Mouse (Mus musculus): ENCODE results near the gene Hspb6. TPM values are rescaled to one million over a fixed set of nuclear protein-coding genes. Genes with fewer than 3 reads are reported as not detected.

Gene Hspb6
- polyA plus RNA-seq, 1 experiment from 2014 or later, result 5.7 TPM

DNA sequence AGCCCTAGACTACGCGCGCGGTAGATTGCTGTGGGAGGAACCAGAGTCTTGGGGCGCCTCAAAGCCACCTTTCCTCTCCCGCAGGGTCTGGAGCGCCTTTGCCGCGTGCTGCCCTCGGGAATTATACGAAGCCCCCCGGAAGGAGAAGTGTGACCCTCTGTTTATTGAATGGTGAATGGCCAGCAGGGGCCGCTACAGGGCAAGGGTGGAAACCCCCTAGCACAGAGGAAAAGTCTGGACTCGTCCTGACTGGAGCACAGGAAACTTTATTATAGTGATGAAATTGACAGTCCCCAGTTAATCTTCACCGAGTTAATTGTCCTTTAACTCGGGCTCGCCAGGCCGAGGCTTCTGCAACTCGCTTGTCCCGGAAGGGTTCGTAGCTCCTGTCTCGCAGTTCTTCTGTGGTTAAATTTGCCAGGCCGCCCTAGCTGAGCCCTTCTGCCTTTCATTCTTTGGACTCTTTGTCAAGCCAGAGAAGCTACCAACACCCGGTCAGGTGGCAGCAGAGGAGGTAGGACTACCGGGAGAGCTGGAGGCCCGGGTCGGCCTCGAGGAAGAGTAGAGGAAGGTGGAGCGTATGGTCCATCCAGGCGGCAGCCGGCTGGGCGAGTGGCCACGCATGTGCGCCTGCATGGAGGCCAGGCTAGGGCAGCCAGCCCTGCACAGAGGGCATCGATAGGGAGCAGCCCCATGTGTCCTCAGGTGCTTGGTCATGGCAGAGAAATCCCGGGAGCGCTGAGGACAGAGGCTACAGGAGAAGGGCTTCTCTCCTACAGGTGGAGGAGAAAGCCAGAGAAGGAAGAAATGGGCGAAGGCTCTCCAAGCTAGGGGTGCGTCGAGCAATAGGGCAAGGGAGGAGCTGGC, 37.7 kb downstream of the Hspb6 start:
- Histone ChIP-seq H3K4me2 (replicated peaks) (peak overlapping the region; percentile 86), H3K4me1 (peaks cover 26% of the 10 kb centered on the region), H3K4me3 (peak overlapping the region; percentile 99), H3K36me3 (peaks cover 20% of the 10 kb centered on the region), H3K9ac (peak overlapping the region; percentile 59), H3K27me3 (no peaks in the 10 kb centered on the region), H3K27ac (peak overlapping the region; percentile 93), H3K9me3 (replicated peaks) (no peaks in the 10 kb centered on the region)
- peak; percentile 67 for ATAC-seq (ENCODE audit: low FRiP score)
- 28% methylated on average over 40 of the region's 40 CpGs for WGBS

DNA sequence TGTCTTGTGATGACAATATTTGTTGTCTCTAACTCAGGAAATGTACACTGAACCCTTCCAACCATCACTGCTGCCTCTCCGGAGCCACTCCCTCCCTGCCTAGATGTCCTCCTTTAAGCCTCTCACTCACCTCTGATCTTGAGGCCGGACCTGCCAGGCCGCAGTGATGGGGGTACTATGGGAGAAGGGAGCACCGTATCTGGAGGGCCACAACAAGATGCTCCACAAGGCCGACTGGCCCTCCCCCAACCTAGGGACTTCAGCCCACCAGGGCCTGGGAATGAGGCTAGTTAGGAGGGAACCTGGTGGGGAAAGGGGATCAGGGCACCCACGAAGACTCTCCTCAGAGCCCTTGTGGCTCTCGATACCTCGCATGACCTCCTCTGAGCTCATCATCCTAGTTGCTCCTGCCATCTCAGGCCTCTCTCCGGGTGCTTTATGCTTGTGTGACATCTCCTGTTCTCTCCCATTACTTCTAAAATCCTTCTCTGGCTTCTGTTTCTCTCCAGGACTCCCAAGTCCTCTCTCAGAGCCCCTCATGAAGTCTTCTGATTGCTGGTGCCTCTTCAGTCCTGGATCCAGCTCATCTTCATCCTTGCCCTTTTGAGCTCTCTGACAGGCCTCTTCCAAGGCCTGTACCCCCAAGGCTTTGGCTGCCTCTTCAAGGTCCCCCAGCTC, 39.1 kb downstream of the Hspb6 start:
- WGBS, result 82% methylated on average over 9 of the region's 9 CpGs
- ATAC-seq (ENCODE audit: low FRiP score), result no peak
- Histone ChIP-seq H3K4me1 (peaks cover 26% of the 10 kb centered on the region), H3K9ac (0 out of 2 replicates have a peak overlapping the region, but pooled peaks have one; percentile 1), H3K27me3 (no peaks in the 10 kb centered on the region; the same call in 1 of the 2 replicates), H3K4me2 (replicated peaks) (no peak overlapping the region), H3K4me3 (no peak overlapping the region), H3K27ac (no peak overlapping the region), H3K36me3 (peaks cover 7% of the 10 kb centered on the region), H3K9me3 (replicated peaks) (no peaks in the 10 kb centered on the region)

- H3K9me3 ChIP-seq (replicated peaks), result no peaks in the 10 kb centered on the region
- no peak overlapping the region for H3K27ac ChIP-seq
- H3K4me3 ChIP-seq, result no peak overlapping the region
- peaks cover 3% of the 10 kb centered on the region for H3K36me3 ChIP-seq
- H3K4me2 ChIP-seq (replicated peaks), result no peak overlapping the region
- H3K4me1 ChIP-seq, result peaks cover 22% of the 10 kb centered on the region
- no peak overlapping the region for H3K9ac ChIP-seq
- no peaks in the 10 kb centered on the region; the same call in 1 of the 2 replicates for H3K27me3 ChIP-seq
- 47% methylated on average over 4 of the region's 4 CpGs for WGBS
- no peak for ATAC-seq (ENCODE audit: low FRiP score)
These were observed 39.6 kb downstream of the Hspb6 start for GRCm38 (mm10) chr7:30591605-30591951.

DNA sequence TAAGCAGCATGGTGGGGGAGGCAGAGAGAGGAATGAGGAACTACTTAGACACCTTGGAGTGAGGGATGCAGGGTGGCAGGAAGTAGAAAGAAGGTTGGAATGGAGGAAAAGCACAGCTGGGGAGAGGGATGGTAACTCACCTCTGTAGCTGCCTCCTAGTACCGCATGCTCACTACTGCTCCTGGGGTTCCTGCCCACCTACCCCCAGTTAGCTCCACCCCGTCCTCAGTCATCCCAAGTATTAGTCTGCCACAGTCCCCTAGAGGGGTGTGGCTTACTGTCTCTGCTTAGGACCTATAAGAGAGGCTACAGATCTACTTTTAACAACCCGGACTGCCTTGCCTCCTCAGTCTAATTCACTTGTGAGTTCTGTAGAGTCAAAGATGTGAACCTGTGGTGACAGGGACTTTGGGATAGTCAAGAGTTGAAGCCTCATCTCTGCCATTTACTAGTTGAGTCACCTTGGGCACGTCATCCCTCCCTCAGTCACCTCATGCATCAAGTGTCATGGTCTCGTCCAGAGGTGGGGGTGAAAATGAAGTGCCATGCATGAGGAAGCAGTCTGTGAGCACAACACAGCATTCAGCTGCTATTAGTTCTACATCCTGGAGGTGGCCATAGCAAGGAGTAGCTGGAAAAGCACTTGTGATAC, 40.9 kb downstream of the Hspb6 start:
- ATAC-seq (ENCODE audit: low FRiP score), result no peak
- Histone ChIP-seq H3K9ac (no peak overlapping the region), H3K27ac (no peak overlapping the region), H3K36me3 (no peaks in the 10 kb centered on the region), H3K27me3 (no peaks in the 10 kb centered on the region; the same call in 1 of the 2 replicates), H3K4me1 (peaks cover 9% of the 10 kb centered on the region), H3K4me2 (replicated peaks) (no peak overlapping the region), H3K4me3 (no peak overlapping the region), H3K9me3 (replicated peaks) (no peaks in the 10 kb centered on the region)
- WGBS, result 49% methylated on average over 5 of the region's 5 CpGs

DNA sequence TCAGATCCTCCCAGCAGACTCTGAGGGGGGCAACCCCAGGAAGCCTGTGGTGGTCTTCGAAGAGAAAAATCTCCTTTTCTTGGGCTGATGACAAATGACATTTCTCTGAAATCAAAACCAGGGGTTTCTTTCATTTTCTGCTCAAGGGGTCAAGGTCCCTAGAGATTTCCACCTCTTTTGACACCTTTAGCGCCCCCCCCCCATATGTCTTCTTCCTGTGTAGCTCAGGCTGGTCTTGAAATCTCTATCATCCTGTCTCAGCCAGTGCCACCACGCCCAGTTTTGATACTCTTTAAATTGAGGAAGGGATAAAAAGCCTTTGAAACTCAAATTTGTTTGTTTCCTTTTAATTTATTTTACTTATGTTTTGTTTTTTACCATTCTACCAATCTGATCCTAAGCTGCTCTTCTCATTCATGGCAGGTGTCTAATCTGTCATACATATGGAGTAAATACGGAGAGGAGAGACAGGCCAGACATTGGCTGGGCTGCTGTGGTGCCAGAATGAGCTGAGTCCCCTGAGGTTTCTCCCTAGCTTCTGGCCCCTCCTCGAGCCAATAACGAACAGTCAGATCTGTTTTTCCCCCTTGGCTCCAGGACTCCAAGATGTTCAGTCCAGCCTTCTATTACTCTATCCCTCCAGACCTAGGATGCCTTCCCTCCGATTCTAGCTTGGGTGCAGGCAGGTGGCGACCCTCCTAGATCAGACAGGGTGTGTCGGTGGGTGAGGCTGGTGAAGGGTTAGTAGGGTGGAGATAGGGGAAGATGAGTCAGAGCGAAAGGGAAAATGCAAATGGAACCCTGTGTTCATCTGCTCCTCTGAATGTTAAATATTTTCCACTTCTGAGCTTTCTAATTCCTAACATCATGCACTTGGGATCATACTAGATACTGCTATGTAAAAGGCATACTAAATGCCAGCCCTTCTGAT, 41.9 kb downstream of the Hspb6 start:
- Histone ChIP-seq H3K27me3 (no peaks in the 10 kb centered on the region; the same call in 1 of the 2 replicates), H3K4me1 (peaks cover 9% of the 10 kb centered on the region), H3K36me3 (no peaks in the 10 kb centered on the region), H3K27ac (no peak overlapping the region), H3K4me2 (replicated peaks) (no peak overlapping the region), H3K9ac (0 out of 2 replicates have a peak overlapping the region, but pooled peaks have one; percentile 13), H3K9me3 (replicated peaks) (no peaks in the 10 kb centered on the region), H3K4me3 (no peak overlapping the region)
- 74% methylated on average over 10 of the region's 10 CpGs for WGBS
- ATAC-seq (ENCODE audit: low FRiP score), result no peak

GRCm38 (mm10) chr7:30594510-30595024, 42.6 kb downstream of the Hspb6 start:
- no peak overlapping the region for H3K9ac ChIP-seq

GRCm38 (mm10) chr7:30596093-30596492, 44.1 kb downstream of the Hspb6 start:
- Histone ChIP-seq H3K4me2 (replicated peaks) (no peak overlapping the region), H3K4me3 (no peak overlapping the region), H3K9ac (no peak overlapping the region), H3K36me3 (no peaks in the 10 kb centered on the region), H3K27ac (no peak overlapping the region), H3K27me3 (no peaks in the 10 kb centered on the region; the same call in 1 of the 2 replicates), H3K9me3 (replicated peaks) (no peaks in the 10 kb centered on the region), H3K4me1 (peaks cover 14% of the 10 kb centered on the region)
- WGBS, result 80% methylated on average over 5 of the region's 5 CpGs
- ATAC-seq (ENCODE audit: low FRiP score), result no peak

More at GRCm38 (mm10) chr7:30594510-30595024, 42.6 kb downstream of the Hspb6 start:
- Histone ChIP-seq H3K27me3 (no peaks in the 10 kb centered on the region; the same call in 1 of the 2 replicates), H3K4me2 (replicated peaks) (no peak overlapping the region), H3K9me3 (replicated peaks) (no peaks in the 10 kb centered on the region), H3K36me3 (no peaks in the 10 kb centered on the region), H3K4me3 (no peak overlapping the region), H3K27ac (no peak overlapping the region), H3K4me1 (peaks cover 9% of the 10 kb centered on the region)
- no peak for ATAC-seq (ENCODE audit: low FRiP score)
- WGBS, result 68% methylated on average over 4 of the region's 4 CpGs

DNA sequence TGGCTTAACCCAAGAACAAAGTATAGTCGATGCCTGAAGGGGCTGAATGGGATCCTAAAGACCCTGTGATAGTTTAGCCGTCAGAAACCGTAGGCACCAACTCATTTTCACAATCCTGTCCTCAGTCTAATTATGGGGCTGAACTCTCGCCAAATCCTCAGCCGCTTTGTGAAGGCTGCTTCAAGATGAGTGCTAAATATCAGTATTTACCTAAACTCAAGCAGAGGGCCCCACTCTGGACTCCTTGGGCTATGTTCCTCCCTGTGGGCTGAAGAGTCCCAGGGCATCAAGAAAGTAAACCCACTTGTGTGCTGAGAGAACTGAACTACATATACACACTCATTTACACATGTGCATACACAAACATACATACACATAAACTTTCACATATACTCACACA, 44.8 kb downstream of the Hspb6 start:
- Histone ChIP-seq H3K4me1 (peaks cover 14% of the 10 kb centered on the region), H3K9ac (no peak overlapping the region), H3K36me3 (no peaks in the 10 kb centered on the region), H3K27me3 (no peaks in the 10 kb centered on the region; the same call in 1 of the 2 replicates), H3K4me3 (no peak overlapping the region), H3K9me3 (replicated peaks) (no peaks in the 10 kb centered on the region), H3K4me2 (replicated peaks) (no peak overlapping the region), H3K27ac (no peak overlapping the region)
- no peak for ATAC-seq (ENCODE audit: low FRiP score)
- 83% methylated on average over 5 of the region's 5 CpGs for WGBS

DNA sequence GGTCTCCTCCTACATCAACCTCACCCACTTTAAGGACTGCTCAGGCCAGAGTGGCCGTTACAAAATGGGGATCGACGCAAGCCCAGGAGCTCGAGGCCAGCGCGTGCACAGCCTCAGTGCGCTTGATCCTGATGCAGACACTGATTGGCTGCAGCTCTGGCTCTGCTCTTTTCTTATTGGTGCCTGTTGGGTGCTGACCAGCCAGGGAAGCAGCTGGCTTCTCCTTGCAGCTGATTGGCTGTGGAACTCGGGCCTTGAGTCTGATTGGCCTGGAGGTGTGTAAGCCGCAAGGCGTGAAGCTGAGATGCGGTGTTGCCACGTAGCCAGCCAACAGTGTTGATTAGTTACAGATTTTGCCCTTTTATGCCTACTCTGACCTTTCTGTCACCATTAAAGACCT, 46.8 kb downstream of the Hspb6 start, which contains the start of gene Zbtb32:
TSS of gene Zbtb32 (minus strand) at position 124 of the 400 bp plus-strand sequence.
- Histone ChIP-seq H3K27me3 (no peaks in the 10 kb centered on the region; the same call in 1 of the 2 replicates), H3K36me3 (no peaks in the 10 kb centered on the region), H3K9me3 (replicated peaks) (no peaks in the 10 kb centered on the region), H3K27ac (no peak within 1 kb of the TSS; the same call in 1 of the 2 replicates), H3K4me3 (no peak within 1 kb of the TSS; the same call in 1 of the 2 replicates), H3K4me1 (peaks cover 12% of the 10 kb centered on the region), H3K9ac (no peak within 1 kb of the TSS), H3K4me2 (replicated peaks) (peak within 1 kb of the TSS; percentile 36)
- ATAC-seq (ENCODE audit: low FRiP score), result no peak
- 90% methylated on average over 12 of the region's 12 CpGs for WGBS

DNA sequence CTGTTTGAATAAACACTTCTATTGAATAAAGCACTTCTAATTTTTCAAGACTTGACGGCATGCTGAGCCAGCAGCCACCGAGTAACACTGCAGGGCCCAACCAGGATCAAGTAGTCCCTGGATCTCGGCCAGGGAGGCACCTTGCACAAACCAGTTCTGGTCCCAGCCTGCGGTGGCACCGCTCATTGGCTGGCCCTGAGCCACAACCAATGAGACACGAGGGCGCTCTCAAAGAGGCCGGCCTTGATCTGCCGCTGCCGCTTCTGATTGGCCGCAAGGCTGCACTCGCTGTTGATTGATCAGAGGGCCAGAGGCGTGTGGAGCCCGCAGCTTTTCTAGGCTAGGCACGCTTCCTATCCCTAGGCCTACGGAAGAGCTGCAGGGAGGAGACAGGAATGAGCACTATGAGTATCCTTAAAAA, 48.0 kb downstream of the Hspb6 start:
- Histone ChIP-seq H3K9me3 (replicated peaks) (no peaks in the 10 kb centered on the region), H3K27me3 (no peaks in the 10 kb centered on the region; the same call in 1 of the 2 replicates), H3K4me2 (replicated peaks) (peak overlapping the region; percentile 36), H3K27ac (0 out of 2 replicates have a peak overlapping the region, but pooled peaks have one; percentile 13), H3K4me1 (peaks cover 12% of the 10 kb centered on the region), H3K36me3 (no peaks in the 10 kb centered on the region), H3K9ac (no peak overlapping the region), H3K4me3 (no peak overlapping the region; the same call in 1 of the 2 replicates)
- peak; percentile 99 for ATAC-seq (ENCODE audit: low FRiP score)
- WGBS, result 2% methylated on average over 16 of the region's 16 CpGs

GRCm38 (mm10) chr7:30600651-30601050, 48.7 kb downstream of the Hspb6 start:
- Histone ChIP-seq H3K27ac (no peak overlapping the region), H3K4me2 (replicated peaks) (peak overlapping the region; percentile 36), H3K36me3 (no peaks in the 10 kb centered on the region), H3K9ac (no peak overlapping the region), H3K4me1 (peaks cover 12% of the 10 kb centered on the region), H3K4me3 (no peak overlapping the region), H3K27me3 (no peaks in the 10 kb centered on the region), H3K9me3 (replicated peaks) (no peaks in the 10 kb centered on the region)
- ATAC-seq (ENCODE audit: low FRiP score), result no peak
- 80% methylated on average over 7 of the region's 7 CpGs for WGBS

Measured in hindbrain, embryonic 12.5 days (tissue).